Mouse (Mus musculus): ENCODE data around the gene Ap1m1.

Gene Ap1m1

DNA sequence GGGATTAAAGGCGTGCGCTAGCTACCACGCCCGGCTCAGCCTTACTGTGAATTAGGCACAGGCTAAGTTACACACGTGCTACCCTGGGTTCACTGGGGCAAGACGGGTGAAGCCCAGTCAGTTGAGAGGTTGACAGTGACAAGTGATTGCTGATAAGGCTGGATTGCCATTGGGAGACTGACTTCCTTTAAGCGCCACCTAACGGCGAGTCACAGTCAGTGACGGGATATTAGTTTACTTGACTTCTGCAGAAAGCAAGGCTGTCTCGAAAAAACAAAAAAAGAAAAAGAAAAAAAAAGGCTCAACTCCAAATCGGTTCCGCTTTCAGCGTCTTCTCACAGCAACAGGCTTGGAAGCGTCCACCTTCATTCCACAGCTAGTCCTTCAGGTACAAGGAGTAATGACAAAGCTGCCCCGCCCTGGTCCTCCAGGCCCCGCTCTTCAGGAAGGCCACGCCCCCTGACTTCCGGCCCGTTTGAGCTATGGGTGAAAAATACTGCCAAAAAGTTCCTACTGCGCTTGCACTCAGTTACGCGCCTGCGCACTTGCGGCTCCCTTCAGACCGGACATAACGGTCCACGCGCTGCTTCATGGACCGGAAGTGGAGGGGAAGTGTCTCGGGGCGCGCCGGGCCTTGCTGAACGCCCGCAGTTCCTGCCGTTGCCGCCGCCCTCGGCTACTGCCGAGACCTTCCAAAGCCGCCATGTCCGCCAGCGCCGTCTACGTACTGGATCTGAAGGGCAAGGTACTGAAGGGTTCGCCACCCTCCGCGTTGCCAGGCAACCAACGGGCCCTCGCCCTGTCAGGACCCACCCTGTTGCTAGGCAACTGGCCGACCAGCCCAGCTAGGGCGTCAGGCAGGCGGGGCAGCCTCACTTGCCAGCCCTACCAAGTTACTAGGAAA lies at the start of gene Ap1m1:
Ap1m1 (plus strand) TSS at position 520 of the 904 bp plus-strand sequence.
- peak; percentile 98 to 99 for DNase-seq (ENCODE audit: inconsistent age in 2 of 2, low spot score in 1 of 2)

GRCm38 (mm10) chr8:72190215-72190539 lies 49.6 kb upstream of the Ap1m1 start:
- DNase-seq (ENCODE audit: inconsistent age in 2 of 2, low spot score in 1 of 2) = no peak

- DNase-seq (ENCODE audit: inconsistent age in 2 of 2, low spot score in 1 of 2) = no peak
These were observed 47.8 kb upstream of the Ap1m1 start for GRCm38 (mm10) chr8:72192065-72192464.

DNA sequence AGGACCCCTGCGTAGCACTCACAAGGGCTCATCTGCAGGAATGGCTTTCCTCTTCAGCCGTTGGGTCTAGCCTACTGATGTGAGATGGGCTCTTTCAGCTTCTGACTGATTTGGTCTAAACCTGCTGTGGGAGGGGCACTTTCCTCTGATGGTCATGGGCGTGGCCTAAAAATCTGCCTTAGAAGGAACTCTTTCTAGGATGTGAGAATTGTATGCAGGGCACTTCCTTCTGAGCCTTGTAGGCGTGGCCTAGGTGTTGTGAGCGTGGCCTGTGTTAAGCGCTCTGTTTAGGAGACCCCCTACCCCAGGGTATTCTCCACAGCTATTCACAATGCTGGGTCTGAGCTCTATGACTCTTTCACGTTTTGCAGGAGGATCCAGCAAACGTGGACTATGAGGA lies 41.8 kb upstream of the Ap1m1 start:
- DNase-seq (ENCODE audit: inconsistent age in 2 of 2, low spot score in 1 of 2) = no peak

GRCm38 (mm10) chr8:72208582-72208981 lies 31.2 kb upstream of the Ap1m1 start:
- no peak for DNase-seq (ENCODE audit: inconsistent age in 2 of 2, low spot score in 1 of 2)

GRCm38 (mm10) chr8:72210222-72210621 lies 29.6 kb upstream of the Ap1m1 start:
- DNase-seq (ENCODE audit: inconsistent age in 2 of 2, low spot score in 1 of 2) = no peak

DNA sequence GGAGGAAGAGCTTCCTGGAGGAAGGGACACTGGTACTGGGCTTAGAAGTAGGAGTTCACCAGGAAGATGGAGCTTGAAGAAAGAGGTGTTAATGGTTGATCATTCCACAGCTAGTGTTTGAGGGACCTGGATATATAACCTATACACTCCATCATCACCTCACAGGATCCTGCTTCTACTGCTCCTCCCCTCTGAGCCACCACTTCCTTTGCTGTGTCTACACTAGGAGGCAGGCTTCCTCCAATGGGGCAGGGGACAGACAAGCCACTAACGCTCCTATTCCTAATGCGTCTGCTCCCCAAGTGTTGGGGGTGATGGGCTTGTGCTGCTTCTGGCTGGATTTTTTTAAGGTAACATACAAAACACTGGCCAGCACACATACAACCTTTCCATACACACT lies 29.1 kb upstream of the Ap1m1 start:
- no peak for DNase-seq (ENCODE audit: inconsistent age in 2 of 2, low spot score in 1 of 2)

GRCm38 (mm10) chr8:72211846-72212245 lies 28.0 kb upstream of the Ap1m1 start:
- DNase-seq (ENCODE audit: inconsistent age in 2 of 2, low spot score in 1 of 2) = no peak

DNA sequence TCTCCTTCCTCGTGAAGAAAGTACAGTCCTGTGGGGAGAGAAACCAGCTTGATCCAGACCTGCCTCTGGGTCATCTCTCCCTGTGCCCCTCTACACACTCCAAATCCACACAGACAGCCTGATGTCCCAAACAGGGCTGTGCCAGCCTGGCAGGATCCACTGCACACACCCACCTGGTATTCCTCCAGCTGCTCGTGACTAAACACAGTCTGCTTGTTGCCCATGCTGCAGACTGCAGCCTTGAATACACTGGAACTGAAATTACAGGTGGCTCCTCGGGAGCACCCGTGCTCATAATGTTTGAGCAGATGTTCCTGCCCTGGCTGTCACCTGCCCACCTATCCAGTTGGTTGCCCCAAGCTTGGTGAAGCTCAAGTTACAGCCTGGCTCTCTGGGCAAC lies 27.1 kb upstream of the Ap1m1 start, which contains the start of gene Cib3:
Cib3 (minus strand) TSS at position 87 of the 400 bp plus-strand sequence.
- no peak for DNase-seq (ENCODE audit: inconsistent age in 2 of 2, low spot score in 1 of 2)

DNA sequence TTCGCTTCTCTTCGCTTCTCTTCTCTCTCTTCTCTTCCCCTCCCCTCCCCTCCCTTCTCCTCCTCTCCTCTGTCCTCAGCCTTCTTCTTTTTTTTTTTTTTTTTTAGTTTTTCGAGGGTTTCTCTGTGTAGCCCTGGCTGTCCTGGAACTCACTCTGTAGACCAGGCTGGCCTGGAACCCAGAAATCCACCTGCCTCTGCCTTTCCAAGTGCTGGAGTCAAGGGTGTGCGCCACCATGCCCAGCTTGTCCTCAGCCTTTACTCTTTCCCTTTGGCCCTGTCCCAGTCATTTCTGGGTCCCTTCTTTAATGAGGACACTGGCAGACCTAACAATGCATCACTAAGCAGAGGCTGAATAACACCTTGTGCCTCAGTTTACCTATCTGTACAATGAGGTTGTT lies 26.3 kb upstream of the Ap1m1 start, which contains the start of gene Gm11034:
Gm11034 (minus strand) TSS at position 101 of the 400 bp plus-strand sequence.
- DNase-seq (ENCODE audit: inconsistent age in 2 of 2, low spot score in 1 of 2) = no peak

DNA sequence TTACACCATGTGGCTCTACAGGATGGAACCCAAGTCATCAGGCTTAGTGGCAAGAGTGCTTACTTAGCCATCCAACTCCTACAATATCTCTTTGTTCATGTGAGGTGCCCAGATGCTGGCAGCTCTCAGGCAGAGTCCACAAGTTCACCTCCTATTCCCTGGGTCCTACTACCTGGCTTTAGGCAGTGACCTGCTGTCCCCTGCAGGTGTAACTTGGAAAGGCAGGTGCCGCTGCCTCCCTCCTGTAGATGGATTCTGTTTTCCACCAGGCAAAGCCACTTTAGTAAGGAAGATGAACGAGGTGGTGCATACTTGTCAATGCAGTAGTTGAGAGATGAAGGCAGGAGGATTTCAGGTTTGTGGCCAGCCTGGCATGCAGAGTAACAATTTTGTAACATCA lies 24.8 kb upstream of the Ap1m1 start:
- DNase-seq (ENCODE audit: inconsistent age in 2 of 2, low spot score in 1 of 2) = no peak

DNA sequence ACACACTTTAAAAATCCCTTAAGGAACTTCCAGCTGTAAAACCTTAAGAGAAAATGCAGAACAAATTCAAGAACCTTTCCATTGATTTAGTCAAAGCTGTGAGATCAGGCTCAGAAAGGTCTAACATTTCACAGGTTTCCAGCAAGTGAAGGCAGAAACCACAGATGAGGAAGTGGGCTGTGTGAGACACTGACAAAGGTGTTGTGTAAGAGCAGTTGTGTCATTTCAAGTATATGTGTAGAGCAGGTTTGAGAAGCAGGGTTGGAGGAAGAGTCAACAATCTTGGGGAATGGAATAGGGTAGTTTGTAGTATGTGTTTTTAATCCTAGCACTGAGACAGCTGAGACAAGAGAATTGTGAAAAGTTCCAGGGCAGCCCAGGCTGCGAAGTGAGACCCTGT lies 23.9 kb upstream of the Ap1m1 start:
- DNase-seq (ENCODE audit: inconsistent age in 2 of 2, low spot score in 1 of 2) = no peak

DNA sequence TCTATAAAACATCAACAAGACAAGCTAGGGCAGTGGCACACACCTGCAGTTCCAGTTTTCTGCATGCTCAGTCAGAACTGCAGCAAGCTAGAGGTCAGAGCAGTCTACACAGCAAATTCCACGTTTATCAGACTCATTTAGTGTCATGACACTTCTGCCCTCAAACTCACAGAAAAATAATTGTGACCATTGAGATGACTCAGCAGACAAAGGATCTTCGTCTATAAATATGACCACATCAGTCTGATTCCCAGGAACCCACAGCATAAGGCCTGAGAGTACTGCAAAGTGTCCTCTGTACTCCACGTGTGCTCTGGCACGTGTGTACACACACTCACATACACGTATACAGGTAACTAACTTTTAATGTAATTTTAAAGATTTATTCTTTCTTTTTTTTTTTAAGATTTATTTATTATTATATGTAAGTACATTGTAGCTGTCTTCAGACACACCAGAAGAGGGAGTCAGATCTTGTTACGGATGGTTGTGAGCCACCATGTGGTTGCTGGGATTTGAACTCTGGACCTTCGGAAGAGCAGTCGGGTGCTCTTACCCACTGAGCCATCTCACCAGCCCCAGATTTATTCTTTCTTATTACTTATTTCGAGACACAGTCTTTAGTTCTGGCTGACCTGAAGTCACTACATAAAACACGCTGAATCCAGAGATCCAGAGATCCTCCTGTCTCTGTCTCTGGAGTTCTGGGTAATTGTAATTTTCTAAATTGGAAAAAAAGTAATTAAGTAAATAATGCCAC lies 20.9 kb upstream of the Ap1m1 start:
- DNase-seq (ENCODE audit: inconsistent age in 2 of 2, low spot score in 1 of 2) = peak in 1 of 2 experiments; percentile 35

- DNase-seq (ENCODE audit: inconsistent age in 2 of 2, low spot score in 1 of 2) = peak; percentile 90 to 96
These were observed 20.1 kb upstream of the Ap1m1 start, which contains the start of gene Fam32a for GRCm38 (mm10) chr8:72219541-72220363. Gene Fam32a (plus strand): TSS chr8:72219730.

DNA sequence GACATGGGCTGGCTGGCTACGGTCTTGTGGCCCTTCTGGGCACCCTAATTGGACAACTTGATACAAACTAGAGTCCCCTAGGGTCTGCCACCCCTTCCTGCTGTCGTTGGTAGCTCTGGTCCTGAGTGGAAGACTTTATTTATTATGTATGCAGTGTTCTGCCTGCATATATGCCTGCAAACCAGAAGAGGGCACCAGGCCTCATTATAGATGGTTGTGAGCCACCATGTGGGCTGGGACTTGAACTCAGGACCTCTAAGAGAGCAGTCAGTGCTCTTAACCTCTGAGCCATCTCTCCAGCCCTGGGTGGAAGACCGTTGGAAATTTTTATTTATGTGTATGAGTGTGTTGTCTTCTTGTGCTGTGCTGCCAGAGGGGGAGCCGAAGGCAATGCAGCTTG lies 19.1 kb upstream of the Ap1m1 start:
- DNase-seq (ENCODE audit: inconsistent age in 2 of 2, low spot score in 1 of 2) = no peak

- DNase-seq (ENCODE audit: inconsistent age in 2 of 2, low spot score in 1 of 2) = no peak
These were observed 17.2 kb upstream of the Ap1m1 start for GRCm38 (mm10) chr8:72222656-72223055.

DNA sequence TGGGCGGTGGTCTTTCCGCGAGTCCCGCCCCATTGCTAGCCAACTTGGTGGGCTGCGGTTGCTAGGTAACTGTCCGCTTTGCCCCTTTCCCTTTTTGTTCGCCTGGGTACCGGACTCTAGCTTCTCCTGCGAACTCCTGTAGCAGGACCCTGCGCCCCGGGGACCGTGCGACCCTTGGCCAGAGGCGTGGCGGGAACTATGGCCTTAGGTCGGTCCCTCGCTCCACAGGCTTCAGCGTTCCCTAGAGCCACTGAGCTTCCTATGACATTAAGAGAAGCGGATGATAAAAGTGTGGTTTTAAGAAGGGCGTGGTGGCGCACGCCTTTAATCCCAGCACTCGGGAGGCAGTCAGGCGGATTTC lies 565 bp downstream of the Ap1m1 start:
- no peak for DNase-seq (ENCODE audit: inconsistent age in 2 of 2, low spot score in 1 of 2)

- peak in 1 of 2 experiments; percentile 50 for DNase-seq (ENCODE audit: inconsistent age in 2 of 2, low spot score in 1 of 2)
These were observed 1.1 kb downstream of the Ap1m1 start for GRCm38 (mm10) chr8:72240951-72241350.

DNA sequence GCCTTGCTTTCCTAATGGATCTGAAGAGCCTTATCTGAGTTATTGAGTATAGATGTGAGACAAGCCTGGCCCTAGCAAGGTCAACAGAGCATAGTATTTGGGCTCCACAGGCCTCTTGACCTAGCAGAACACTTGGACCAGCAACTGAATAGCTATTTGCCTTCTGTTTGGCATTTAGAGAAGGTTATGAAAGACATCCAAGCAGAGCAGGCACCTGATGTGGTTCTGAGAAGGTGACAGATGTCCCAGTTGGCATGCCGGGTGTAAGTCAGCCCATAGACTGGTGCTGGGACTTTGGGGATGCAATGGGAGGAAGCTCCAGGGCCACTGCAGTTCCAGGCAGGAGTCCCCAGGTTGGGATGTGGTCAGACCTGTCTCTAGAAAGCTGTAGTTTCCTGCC lies 2.4 kb downstream of the Ap1m1 start:
- DNase-seq (ENCODE audit: inconsistent age in 2 of 2, low spot score in 1 of 2) = peak in 1 of 2 experiments; percentile 40

GRCm38 (mm10) chr8:72244610-72245009 lies 4.8 kb downstream of the Ap1m1 start:
- DNase-seq (ENCODE audit: inconsistent age in 2 of 2, low spot score in 1 of 2) = no peak
